Mouse (Mus musculus): Measurements from ENCODE around the gene Xpo5.

Gene Xpo5

GRCm38 (mm10) chr17:46202421-46203071 is at the start of gene Xpo5, which contains the start of gene Polh:
Gene Xpo5 (plus strand): TSS chr17:46202782.
Gene Polh (minus strand): TSS chr17:46202645.
- in situ Hi-C loops (cut with MboI; ENCODE audit: low sequenced_read_pairs): loop anchor here (25.0 kb wide), 1 partner anchor 760 kb away; no protein-coding TSS in a partner anchor

- in situ Hi-C loops (cut with MboI; ENCODE audit: low sequenced_read_pairs): no loop called here
These were observed 49.5 kb upstream of the Xpo5 start, which contains the start of gene Mad2l1bp for GRCm38 (mm10) chr17:46152847-46153782. Gene Mad2l1bp (minus strand): TSS chr17:46153553.

- in situ Hi-C loops (cut with MboI; ENCODE audit: low sequenced_read_pairs): no loop called here
These were observed 48.2 kb upstream of the Xpo5 start for GRCm38 (mm10) chr17:46154336-46154735.

- in situ Hi-C loops (cut with MboI; ENCODE audit: low sequenced_read_pairs): no loop called here
These were observed 45.9 kb upstream of the Xpo5 start for GRCm38 (mm10) chr17:46156680-46157079.

- in situ Hi-C loops (cut with MboI; ENCODE audit: low sequenced_read_pairs): no loop called here
These were observed 45.5 kb upstream of the Xpo5 start for GRCm38 (mm10) chr17:46157131-46157530.

GRCm38 (mm10) chr17:46159236-46159635 is 43.3 kb upstream of the Xpo5 start:
- in situ Hi-C loops (cut with MboI; ENCODE audit: low sequenced_read_pairs): no loop called here

GRCm38 (mm10) chr17:46160090-46160662 is 42.4 kb upstream of the Xpo5 start:
- in situ Hi-C loops (cut with MboI; ENCODE audit: low sequenced_read_pairs): no loop called here

GRCm38 (mm10) chr17:46160686-46161085 is 41.9 kb upstream of the Xpo5 start, which contains the start of gene Gtpbp2:
Gene Gtpbp2 (plus strand): TSS chr17:46161032.
- in situ Hi-C loops (cut with MboI; ENCODE audit: low sequenced_read_pairs): no loop called here

GRCm38 (mm10) chr17:46161179-46161578 is 41.4 kb upstream of the Xpo5 start:
- in situ Hi-C loops (cut with MboI; ENCODE audit: low sequenced_read_pairs): no loop called here

- in situ Hi-C loops (cut with MboI; ENCODE audit: low sequenced_read_pairs): no loop called here
These were observed 40.9 kb upstream of the Xpo5 start for GRCm38 (mm10) chr17:46161710-46162109.

- in situ Hi-C loops (cut with MboI; ENCODE audit: low sequenced_read_pairs): no loop called here
These were observed 40.0 kb upstream of the Xpo5 start for GRCm38 (mm10) chr17:46162551-46162950.

GRCm38 (mm10) chr17:46162951-46163421 is 39.6 kb upstream of the Xpo5 start:
- in situ Hi-C loops (cut with MboI; ENCODE audit: low sequenced_read_pairs): no loop called here

GRCm38 (mm10) chr17:46164301-46164700 is 38.3 kb upstream of the Xpo5 start:
- in situ Hi-C loops (cut with MboI; ENCODE audit: low sequenced_read_pairs): no loop called here

- in situ Hi-C loops (cut with MboI; ENCODE audit: low sequenced_read_pairs): no loop called here
These were observed 37.8 kb upstream of the Xpo5 start for GRCm38 (mm10) chr17:46164791-46165190.

- in situ Hi-C loops (cut with MboI; ENCODE audit: low sequenced_read_pairs): no loop called here
These were observed 37.1 kb upstream of the Xpo5 start for GRCm38 (mm10) chr17:46165460-46165859.

- in situ Hi-C loops (cut with MboI; ENCODE audit: low sequenced_read_pairs): no loop called here
These were observed 36.3 kb upstream of the Xpo5 start for GRCm38 (mm10) chr17:46166270-46166669.

GRCm38 (mm10) chr17:46167014-46167413 is 35.6 kb upstream of the Xpo5 start:
- in situ Hi-C loops (cut with MboI; ENCODE audit: low sequenced_read_pairs): no loop called here

GRCm38 (mm10) chr17:46168318-46168717 is 34.3 kb upstream of the Xpo5 start:
- in situ Hi-C loops (cut with MboI; ENCODE audit: low sequenced_read_pairs): no loop called here

GRCm38 (mm10) chr17:46168768-46169167 is 33.8 kb upstream of the Xpo5 start:
- in situ Hi-C loops (cut with MboI; ENCODE audit: low sequenced_read_pairs): no loop called here

- in situ Hi-C loops (cut with MboI; ENCODE audit: low sequenced_read_pairs): no loop called here
These were observed 32.0 kb upstream of the Xpo5 start for GRCm38 (mm10) chr17:46170538-46170937.

GRCm38 (mm10) chr17:46182273-46182672 is 20.3 kb upstream of the Xpo5 start:
- in situ Hi-C loops (cut with MboI; ENCODE audit: low sequenced_read_pairs): no loop called here
